Mouse (Mus musculus): ENCODE results near the gene Igsf3. TPM values are rescaled to one million over a fixed set of nuclear protein-coding genes. Genes with fewer than 3 reads are reported as not detected.

Igsf3 gene
- total and polyA plus RNA-seq, 2 experiments from 2014 or later, result 74.0 to 77.0 TPM

DNA sequence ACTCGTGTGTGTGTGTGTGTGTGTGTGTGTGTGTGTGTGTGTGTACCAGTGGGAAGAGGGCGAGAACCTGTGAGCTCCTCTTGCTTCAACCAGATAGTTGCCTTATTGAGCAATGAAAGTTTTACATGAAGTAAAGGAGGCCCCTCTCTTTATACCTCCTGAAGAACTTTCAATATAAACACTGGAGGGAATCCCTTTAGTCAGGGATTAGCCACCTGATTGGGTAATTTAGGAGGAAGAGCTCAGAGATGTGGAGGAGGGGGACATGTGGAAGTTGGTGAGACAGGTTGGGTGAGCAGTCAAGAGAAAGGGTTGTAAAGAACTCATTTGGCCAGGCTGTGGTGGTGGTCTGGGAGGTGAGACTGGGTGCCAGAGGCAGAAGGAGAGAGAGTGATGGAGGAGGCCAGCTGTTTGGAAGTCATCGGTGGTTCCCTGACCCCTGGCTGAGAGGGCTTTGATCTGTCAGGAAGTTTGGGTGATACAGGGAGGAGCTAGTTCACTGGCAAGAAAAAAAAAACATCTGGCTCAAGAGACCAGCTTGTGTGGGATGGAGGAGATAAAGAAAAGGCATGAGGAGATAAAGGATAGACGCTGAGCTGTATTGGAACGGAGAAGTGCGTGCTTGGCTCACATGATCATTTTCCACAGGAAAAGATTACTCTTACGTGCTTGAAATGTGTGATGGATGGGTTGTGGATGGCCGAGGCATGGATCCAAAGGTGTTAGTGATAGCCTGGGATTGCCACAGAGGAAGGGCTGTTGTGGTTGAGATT lies 53.3 kb downstream of the Igsf3 start:
- Histone ChIP-seq H3K4me1 (ENCODE audit: insufficient read depth) (no peaks in the 10 kb centered on the region), H3K4me2 (ENCODE audit: low read depth) (no peak overlapping the region), H3K9ac (no peak overlapping the region), H3K4me3 (ENCODE audit: low read depth, low read length) (no peak overlapping the region), H3K36me3 (ENCODE audit: insufficient read depth) (peaks cover 28% of the 10 kb centered on the region), H3K27ac (ENCODE audit: low read depth, low read length) (no peak overlapping the region), H3K27me3 (ENCODE audit: insufficient read depth, low read length) (no peaks in the 10 kb centered on the region), H3K9me3 (ENCODE audit: low read length) (no peaks in the 10 kb centered on the region)
- ATAC-seq (no peak), DNase-seq (no peak)
- WGBS, result 86% methylated on average over 8 of the region's 8 CpGs
- TF ChIP-seq CTCF (IDR thresholded peaks at IDR 0.05; ENCODE audit: low read depth), result no peak

DNA sequence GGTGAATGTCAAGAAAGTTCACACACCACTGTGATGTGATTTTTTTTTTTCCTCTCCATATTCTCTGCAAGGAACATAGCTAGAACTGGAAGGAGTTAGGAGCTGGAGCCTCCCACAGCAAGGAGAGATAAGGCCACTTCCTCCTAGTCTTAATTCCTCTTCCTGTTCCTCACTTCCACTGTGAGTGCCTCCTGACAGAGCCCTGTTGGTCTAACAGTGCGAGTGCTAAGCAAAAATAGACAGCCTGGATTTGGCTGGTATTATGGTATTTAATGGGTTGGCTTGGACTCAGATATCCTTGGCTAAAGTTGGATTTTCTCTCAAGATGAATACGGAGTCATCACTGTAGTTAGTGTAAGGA lies 53.9 kb downstream of the Igsf3 start:
- WGBS, result 60% methylated on average over 2 of the region's 2 CpGs
- no peaks in the 10 kb centered on the region for H3K9me3 ChIP-seq (ENCODE audit: low read length)
- H3K27me3 ChIP-seq (ENCODE audit: insufficient read depth, low read length), result no peaks in the 10 kb centered on the region
- peaks cover 33% of the 10 kb centered on the region for H3K36me3 ChIP-seq (ENCODE audit: insufficient read depth)
- ATAC-seq (no peak), DNase-seq (no peak)
- no peak overlapping the region for H3K4me3 ChIP-seq (ENCODE audit: low read depth, low read length)
- no peaks in the 10 kb centered on the region for H3K4me1 ChIP-seq (ENCODE audit: insufficient read depth)
- no peak overlapping the region for H3K27ac ChIP-seq (ENCODE audit: low read depth, low read length)
- H3K9ac ChIP-seq, result no peak overlapping the region
- no peak overlapping the region for H3K4me2 ChIP-seq (ENCODE audit: low read depth)
- TF ChIP-seq CTCF (IDR thresholded peaks at IDR 0.05; ENCODE audit: low read depth), result no peak

DNA sequence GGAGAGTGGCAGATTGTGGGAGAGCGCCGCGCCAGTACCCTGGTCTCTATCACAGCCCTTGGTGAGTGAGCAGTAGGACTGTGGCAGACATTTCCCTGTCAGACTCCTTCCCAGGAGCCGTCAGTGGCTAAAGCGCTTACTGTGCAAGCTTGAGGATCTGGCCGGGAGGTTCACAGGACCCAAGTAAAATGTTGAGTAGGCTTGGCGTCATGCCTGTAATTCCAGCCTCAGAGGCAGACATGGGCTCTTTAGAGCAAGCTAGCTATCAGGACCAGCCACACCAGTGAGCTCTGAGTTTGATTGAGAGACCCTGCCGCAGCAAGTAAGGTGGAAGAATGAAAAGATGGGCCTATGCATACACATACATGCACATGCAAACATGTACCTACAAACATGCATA lies 58.8 kb downstream of the Igsf3 start:
- Histone ChIP-seq H3K4me2 (ENCODE audit: low read depth) (no peak overlapping the region), H3K4me1 (ENCODE audit: insufficient read depth) (no peaks in the 10 kb centered on the region), H3K9ac (no peak overlapping the region), H3K9me3 (ENCODE audit: low read length) (no peaks in the 10 kb centered on the region), H3K27me3 (ENCODE audit: insufficient read depth, low read length) (no peaks in the 10 kb centered on the region), H3K27ac (ENCODE audit: low read depth, low read length) (no peak overlapping the region), H3K36me3 (ENCODE audit: insufficient read depth) (peaks cover 42% of the 10 kb centered on the region), H3K4me3 (ENCODE audit: low read depth, low read length) (no peak overlapping the region)
- no peak for TF ChIP-seq CTCF (IDR thresholded peaks at IDR 0.05; ENCODE audit: low read depth)
- no peak for DNase-seq
- 88% methylated on average over 8 of the region's 8 CpGs for WGBS
- no peak for ATAC-seq

DNA sequence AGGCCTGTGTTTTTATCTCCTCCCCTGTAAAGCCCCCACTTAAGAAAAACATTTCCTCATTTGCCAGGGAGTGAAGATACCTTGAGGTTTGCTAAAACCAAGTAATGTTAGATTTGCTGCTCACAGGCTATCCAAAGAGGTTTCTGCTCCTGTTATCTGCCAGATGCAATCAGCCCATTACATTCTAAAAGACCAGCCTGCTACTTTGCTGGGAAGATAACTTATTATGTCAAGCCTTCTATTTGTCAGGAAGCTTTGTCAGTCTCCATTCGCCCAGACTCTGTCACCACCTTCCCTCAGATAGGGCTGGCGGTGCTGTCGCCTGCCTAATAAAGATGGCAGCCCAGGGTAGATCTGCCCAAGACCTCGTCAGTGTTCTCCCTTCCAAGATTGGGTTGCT lies 59.6 kb downstream of the Igsf3 start:
- peaks cover 48% of the 10 kb centered on the region for H3K36me3 ChIP-seq (ENCODE audit: insufficient read depth)
- no peaks in the 10 kb centered on the region for H3K4me1 ChIP-seq (ENCODE audit: insufficient read depth)
- no peak overlapping the region for H3K4me3 ChIP-seq (ENCODE audit: low read depth, low read length)
- no peaks in the 10 kb centered on the region for H3K27me3 ChIP-seq (ENCODE audit: insufficient read depth, low read length)
- 77% methylated on average over 4 of the region's 4 CpGs for WGBS
- DNase-seq, result no peak
- no peak overlapping the region for H3K4me2 ChIP-seq (ENCODE audit: low read depth)
- H3K27ac ChIP-seq (ENCODE audit: low read depth, low read length), result no peak overlapping the region
- no peak for TF ChIP-seq CTCF (IDR thresholded peaks at IDR 0.05; ENCODE audit: low read depth)
- no peak overlapping the region for H3K9ac ChIP-seq
- ATAC-seq, result no peak
- H3K9me3 ChIP-seq (ENCODE audit: low read length), result no peaks in the 10 kb centered on the region

DNA sequence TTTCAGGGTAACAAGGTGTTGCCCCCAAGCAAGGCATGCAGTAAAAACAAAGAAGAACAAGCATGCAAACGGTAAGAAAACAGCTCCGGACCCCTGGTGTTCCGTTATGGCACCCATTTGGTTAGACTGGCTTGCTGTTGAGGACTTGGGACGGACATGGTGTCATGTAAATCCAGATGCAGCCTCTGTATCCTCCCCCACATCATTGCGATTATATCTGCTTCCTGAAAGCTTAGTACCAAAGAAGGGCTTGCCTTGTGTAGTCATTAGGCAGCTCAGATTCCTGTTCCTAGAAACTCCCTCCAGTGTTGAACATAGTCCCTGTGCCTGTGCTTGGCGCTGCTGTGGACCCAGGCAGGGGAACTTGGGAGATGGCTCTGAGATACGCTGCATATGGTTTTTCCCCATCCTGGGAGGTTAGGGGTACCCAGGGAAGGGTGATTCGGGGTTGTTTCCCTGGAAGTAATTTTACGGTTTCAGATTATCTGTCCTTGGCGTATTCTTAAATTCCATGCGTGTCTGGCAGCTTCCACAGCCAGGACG lies 60.2 kb downstream of the Igsf3 start:
- no peaks in the 10 kb centered on the region for H3K4me1 ChIP-seq (ENCODE audit: insufficient read depth)
- H3K27ac ChIP-seq (ENCODE audit: low read depth, low read length), result no peak overlapping the region
- no peak for TF ChIP-seq CTCF (IDR thresholded peaks at IDR 0.05; ENCODE audit: low read depth)
- WGBS, result 86% methylated on average over 12 of the region's 12 CpGs
- H3K4me2 ChIP-seq (ENCODE audit: low read depth), result no peak overlapping the region
- no peak overlapping the region for H3K9ac ChIP-seq
- no peak for DNase-seq
- H3K36me3 ChIP-seq (ENCODE audit: insufficient read depth), result peaks cover 45% of the 10 kb centered on the region
- H3K4me3 ChIP-seq (ENCODE audit: low read depth, low read length), result no peak overlapping the region
- no peaks in the 10 kb centered on the region for H3K27me3 ChIP-seq (ENCODE audit: insufficient read depth, low read length)
- H3K9me3 ChIP-seq (ENCODE audit: low read length), result no peaks in the 10 kb centered on the region
- no peak for ATAC-seq

DNA sequence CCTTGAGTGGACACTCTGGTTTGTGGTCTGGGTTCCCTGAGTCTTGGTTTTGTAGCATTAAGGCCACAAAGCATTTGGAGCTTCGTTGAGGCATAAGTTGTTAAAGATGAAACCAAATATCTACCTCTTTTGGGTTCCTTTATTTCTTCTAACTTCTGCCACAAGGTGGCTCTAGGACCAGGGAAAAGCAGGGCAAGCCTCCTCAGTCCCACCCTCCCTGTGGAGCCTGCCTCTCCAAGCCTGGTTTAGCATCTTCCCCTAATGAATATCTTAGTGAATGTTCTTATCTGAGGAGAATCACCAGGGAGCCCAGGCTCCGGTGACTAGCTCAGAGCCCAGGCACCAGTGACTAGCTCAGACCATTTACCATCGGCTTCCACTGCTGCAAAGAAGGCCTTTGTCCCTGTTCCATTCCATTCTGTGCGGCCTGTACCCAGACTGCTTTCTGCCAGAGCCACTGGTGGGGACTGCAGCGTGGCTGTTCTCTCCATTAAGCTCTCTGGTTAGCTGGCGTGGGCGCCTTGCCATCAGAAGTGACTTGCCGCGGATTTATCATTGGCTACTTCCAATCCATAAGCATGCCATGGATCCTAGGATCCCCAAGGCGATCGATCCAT lies 66.5 kb downstream of the Igsf3 start:
- DNase-seq (peak; percentile 64), ATAC-seq (peak; percentile 80)
- Histone ChIP-seq H3K27me3 (ENCODE audit: insufficient read depth, low read length) (no peaks in the 10 kb centered on the region), H3K27ac (ENCODE audit: low read depth, low read length) (no peak overlapping the region), H3K9me3 (ENCODE audit: low read length) (no peaks in the 10 kb centered on the region), H3K4me1 (ENCODE audit: insufficient read depth) (peaks cover 4% of the 10 kb centered on the region; the same call in 1 of the 2 replicates), H3K4me2 (ENCODE audit: low read depth) (no peak overlapping the region), H3K36me3 (ENCODE audit: insufficient read depth) (peaks cover 26% of the 10 kb centered on the region), H3K4me3 (ENCODE audit: low read depth, low read length) (no peak overlapping the region), H3K9ac (no peak overlapping the region)
- 71% methylated on average over 11 of the region's 11 CpGs for WGBS
- peak; percentile 65 for TF ChIP-seq CTCF (IDR thresholded peaks at IDR 0.05; ENCODE audit: low read depth)

DNA sequence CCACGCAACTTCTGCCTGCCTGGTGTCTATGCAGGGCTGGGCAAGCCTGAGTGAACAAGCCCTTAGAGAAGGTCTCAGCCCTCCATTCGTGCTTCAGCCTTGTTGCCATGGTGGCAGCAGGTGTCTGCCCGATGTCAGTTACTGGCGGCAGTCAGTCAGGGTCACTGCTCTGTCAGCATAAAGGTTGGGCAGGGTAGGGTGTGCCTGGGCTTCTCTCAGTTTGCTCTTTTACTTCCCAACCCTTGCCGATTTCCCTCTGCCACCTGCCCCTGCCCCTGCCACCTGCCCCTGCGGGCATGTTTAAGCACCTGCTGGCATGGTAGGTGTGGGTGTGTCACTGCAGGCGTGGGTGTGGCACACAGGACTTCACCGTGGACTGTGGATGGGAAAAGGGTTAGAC lies 67.6 kb downstream of the Igsf3 start:
- Histone ChIP-seq H3K4me2 (ENCODE audit: low read depth) (no peak overlapping the region), H3K36me3 (ENCODE audit: insufficient read depth) (peaks cover 20% of the 10 kb centered on the region), H3K9me3 (ENCODE audit: low read length) (no peaks in the 10 kb centered on the region), H3K4me3 (ENCODE audit: low read depth, low read length) (no peak overlapping the region), H3K9ac (no peak overlapping the region), H3K4me1 (ENCODE audit: insufficient read depth) (peaks cover 13% of the 10 kb centered on the region), H3K27ac (ENCODE audit: low read depth, low read length) (no peak overlapping the region), H3K27me3 (ENCODE audit: insufficient read depth, low read length) (no peaks in the 10 kb centered on the region)
- TF ChIP-seq CTCF (IDR thresholded peaks at IDR 0.05; ENCODE audit: low read depth), result no peak
- DNase-seq (no peak), ATAC-seq (no peak)
- 85% methylated on average over 8 of the region's 8 CpGs for WGBS

Data from forebrain, postnatal 0 days (tissue).